Mouse (Mus musculus) neural tube, embryonic 11.5 days (tissue): ENCODE results near the gene Car12. TPM values are rescaled to one million over a fixed set of nuclear protein-coding genes. Genes with fewer than 3 reads are reported as not detected.
"Not testable (repeated sequence)": the region's sequence is repeated elsewhere in the genome, so short reads cannot be mapped to it uniquely, and the experiment has no call there.

Source experiments
- ATAC-seq: fragments of 200-750 bp; cut with Nextera tagmentation; 2 replicates; pipeline ENCODE4 v1.8.0; 2017; ENCODE audit warnings: moderate number of reproducible peaks, mild to moderate bottlenecking, moderate TSS enrichment, moderate library complexity; ENCODE audit not compliant: insufficient read depth, low FRiP score, low TSS enrichment
- DNase-seq: peaks from one replicate; pipeline ENCODE4 v3.0.0-alpha.2; 2015; ENCODE audit warnings: low spot score
- H3K27ac ChIP-seq: fragments of 300-500 bp; sonication (generic); 2 replicates; pipeline ENCODE4 v1.5.1; 2014; ENCODE audit warnings: low read depth, mild to moderate bottlenecking, low read length
- H3K27me3 ChIP-seq: fragments of 300-500 bp; sonication (generic); 2 replicates; pipeline ENCODE4 v1.6.1; 2014; ENCODE audit warnings: mild to moderate bottlenecking, low read length, mixed read lengths; ENCODE audit not compliant: control insufficient read depth, insufficient read depth
- H3K36me3 ChIP-seq: fragments of 300-500 bp; sonication (generic); 2 replicates; pipeline ENCODE4 v1.6.1; 2014; ENCODE audit warnings: mild to moderate bottlenecking, low read length, moderate library complexity, mixed read lengths; ENCODE audit not compliant: control insufficient read depth, insufficient read depth
- H3K4me1 ChIP-seq: fragments of 300-500 bp; sonication (generic); 2 replicates; pipeline ENCODE4 v1.6.1; 2014; ENCODE audit warnings: low read length, mixed read lengths; ENCODE audit not compliant: control insufficient read depth, insufficient read depth
- H3K4me2 ChIP-seq: fragments of 300-500 bp; sonication (generic); 2 replicates; pipeline ENCODE4 v1.6.1; 2014; ENCODE audit warnings: low read depth, mild to moderate bottlenecking, moderate library complexity
- H3K4me3 ChIP-seq: fragments of 300-500 bp; sonication (generic); 2 replicates; pipeline ENCODE4 v1.5.1; 2014; ENCODE audit warnings: low read depth, low read length
- H3K9ac ChIP-seq: fragments of 300-500 bp; sonication (generic); 2 replicates; pipeline ENCODE4 v1.6.1; 2014; ENCODE audit warnings: mild to moderate bottlenecking, low read length
- H3K9me3 ChIP-seq: fragments of 300-500 bp; sonication (generic); 2 replicates; pipeline ENCODE4 v1.6.1; 2016; ENCODE audit warnings: low read length; ENCODE audit not compliant: control insufficient read depth
- WGBS: fragments of 180-500 bp; shearing (Covaris S2); extraction: QIAGEN DNeasy Blood & Tissue Kit; methylation state at CpG from one replicate; pipeline ENCODE4 v1.1.7; 2014; 5-methylcytosine and 5-hydroxymethylcytosine counted together
- polyA plus RNA-seq: library from polyadenylated mRNA; unstranded; fragments of >200 nt; fragmentation: Nextera tagmentation; extraction: Ambion mirVana; gene quantifications from 2 replicates; pipeline ENCODE4 v1.2.1, GENCODE M21; 2014

Car12 gene
- polyA plus RNA-seq, 1 experiment from 2014 or later = 0.17 TPM

GRCm38 (mm10) chr9:66805951-66806350 is 92.5 kb downstream of the Car12 start:
- not testable (repeated sequence) for H3K9me3 ChIP-seq, H3K27me3 ChIP-seq, H3K36me3 ChIP-seq, ATAC-seq, H3K4me1 ChIP-seq, H3K27ac ChIP-seq
- Histone ChIP-seq H3K4me2 (peak overlapping the region; percentile 40), H3K4me3 (peak overlapping the region; percentile 28), H3K9ac (peak overlapping the region; percentile 42)
- WGBS = 1% methylated on average over 30 of the region's 37 CpGs
- DNase-seq = peak; percentile 50

- H3K4me3 ChIP-seq = no peak overlapping the region
- no peaks in the 10 kb centered on the region for H3K4me1 ChIP-seq
- H3K27me3 ChIP-seq = no peaks in the 10 kb centered on the region
- DNase-seq (no peak), ATAC-seq (no peak)
- 8% methylated on average over 2 of the region's 2 CpGs for WGBS
- H3K9me3 ChIP-seq = no peaks in the 10 kb centered on the region
- no peaks in the 10 kb centered on the region for H3K36me3 ChIP-seq
- no peak overlapping the region for H3K4me2 ChIP-seq
- no peak overlapping the region for H3K27ac ChIP-seq
- H3K9ac ChIP-seq = no peak overlapping the region
Observed at GRCm38 (mm10) chr9:66813392-66813791, 99.9 kb downstream of the Car12 start.

Other genes starting within 250 kb of the Car12 start
- gene Fbxl22, start 199.1 kb upstream of the Car12 start, polyA plus RNA-seq = 2.8 and 3.0 TPM in 2 replicates
- gene Usp3, start 120.5 kb upstream of the Car12 start, polyA plus RNA-seq = 102 and 106 TPM in 2 replicates
- gene Aph1b, start 81.8 kb downstream of the Car12 start, polyA plus RNA-seq = 17.4 and 17.6 TPM in 2 replicates
- gene Gm10647, start 83.4 kb downstream of the Car12 start, polyA plus RNA-seq = 0.19 and 0.34 TPM in 2 replicates
- gene Aph1c, start 121.0 kb downstream of the Car12 start, polyA plus RNA-seq = 1.0 and 2.2 TPM in 2 replicates
- 24.5 and 26.9 TPM in 2 replicates for gene Rab8b, start 206.0 kb downstream of the Car12 start, polyA plus RNA-seq
- gene Rps27l, start 232.4 kb downstream of the Car12 start, polyA plus RNA-seq = 583 and 637 TPM in 2 replicates